Mouse (Mus musculus) lung, adult 10 weeks (tissue): Measurements from ENCODE around the gene Sulf2. TPM values are rescaled to one million over a fixed set of nuclear protein-coding genes. Genes with fewer than 3 reads are reported as not detected.

Experiments
- polyA plus RNA-seq: library from polyadenylated mRNA; stranded (reverse); fragments of 350-450 nt; fragmentation: Illumina TruSeq; extraction: RNeasy Lipid Tissue Mini Kit (QIAGEN cat#74804); gene quantifications from one replicate; pipeline ENCODE4 v1.2.3, GENCODE M21; 2014; ENCODE audit warnings: low read depth, low replicate concordance; ENCODE audit not compliant: insufficient read depth

Sulf2 gene
- polyA plus RNA-seq: 13.1 TPM

GRCm38 (mm10) chr2:166155454-166155815 lies at the start of gene Sulf2:
Gene Sulf2 (minus strand): TSS chr2:166155663.

Other genes starting within 250 kb of the Sulf2 start
- 9.1 TPM for gene Ncoa3, start 163.0 kb downstream of the Sulf2 start, polyA plus RNA-seq